Mouse (Mus musculus): Measurements from ENCODE around the gene Samt2. TPM values are rescaled to one million over a fixed set of nuclear protein-coding genes. Genes with fewer than 3 reads are reported as not detected.
"Not testable (repeated sequence)": the region's sequence is repeated elsewhere in the genome, so short reads cannot be mapped to it uniquely, and the experiment has no call there.

Samt2 gene
- not detected in 2 replicates for polyA plus RNA-seq (2015; fragmentation: Nextera tagmentation; extraction: Ambion mirVana)

DNA sequence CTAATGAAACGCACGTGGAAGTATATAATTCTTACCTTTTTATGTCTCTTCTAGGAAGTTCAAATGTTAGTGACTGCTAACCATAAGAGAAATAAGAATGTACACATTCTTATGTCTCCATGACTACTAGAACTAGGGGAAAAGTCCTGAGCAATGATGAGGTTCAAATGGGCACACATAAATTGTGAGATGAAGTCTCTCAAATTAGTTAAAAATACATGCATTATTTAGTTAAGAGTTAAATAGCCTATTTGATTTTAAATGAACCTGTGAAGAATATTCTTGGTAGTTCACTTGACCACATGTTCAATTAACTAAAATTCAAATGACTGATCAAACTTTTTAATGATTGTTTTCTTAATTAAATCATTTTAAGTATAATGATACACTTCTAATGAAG is at the start of gene Samt2:
TSS of gene Samt2 (minus strand) at position 101 of the 400 bp plus-strand sequence.
- not testable (repeated sequence) for H3K27ac ChIP-seq (ENCODE audit: low read length); H3K4me3 ChIP-seq (ENCODE audit: low read length); H3K4me1 ChIP-seq (ENCODE audit: control insufficient read depth, insufficient read depth, low read length); H3K9ac ChIP-seq (ENCODE audit: low read length); H3K4me2 ChIP-seq (ENCODE audit: low read depth, low read length); ATAC-seq (replicated peaks; ENCODE audit: extremely low read depth, insufficient read depth, low FRiP score); H3K9me3 ChIP-seq (replicated peaks; ENCODE audit: control insufficient read depth, low read length); H3K27me3 ChIP-seq (ENCODE audit: control insufficient read depth, insufficient read depth, low read length); H3K36me3 ChIP-seq (ENCODE audit: control insufficient read depth, insufficient read depth)
- WGBS = 66% methylated on average over 2 of the region's 2 CpGs

Other genes starting within 250 kb of the Samt2 start
- not detected in 2 replicates for gene 4930524N10Rik, start 236.0 kb downstream of the Samt2 start, polyA plus RNA-seq (2015; fragmentation: Nextera tagmentation; extraction: Ambion mirVana)
- not detected in 2 replicates for gene Samt4, start 97.4 kb downstream of the Samt2 start, polyA plus RNA-seq (2015; fragmentation: Nextera tagmentation; extraction: Ambion mirVana)